Mouse (Mus musculus) MEL (cell line): ENCODE data around the gene Catsperg1. TPM values are rescaled to one million over a fixed set of nuclear protein-coding genes. Genes with fewer than 3 reads are reported as not detected.

ENCODE experiments used
- DNase-seq: peaks from one replicate; pipeline ENCODE4 v3.0.0; 2011; ENCODE audit warnings: low read depth, low spot score
- H3K27ac ChIP-seq: 2 replicates; pipeline ENCODE4 v1.5.1; 2012; ENCODE audit warnings: low read depth, mild to moderate bottlenecking, control low read depth, low read length, moderate library complexity; ENCODE audit not compliant: control insufficient read depth
- H3K27me3 ChIP-seq, 2 experiments: fragments of 150-350 bp in 1 of 2; sonication (generic) in 1 of 2; 2 replicates each; pipeline ENCODE4 v1.6.1; 2012; ENCODE audit warnings: low read length in 2 of 2, mild to moderate bottlenecking in 2 of 2, improper control_type of control experiment in 1 of 2, moderate library complexity in 1 of 2; ENCODE audit not compliant: insufficient read depth in 2 of 2, control insufficient read depth in 1 of 2
- H3K36me3 ChIP-seq, 2 experiments: 2 replicates each; pipeline ENCODE4 v1.6.1; 2012 to 2014; ENCODE audit warnings: low read length in 2 of 2, improper control_type of control experiment in 1 of 2, inconsistent platforms in 1 of 2, mild to moderate bottlenecking in 1 of 2; ENCODE audit not compliant: insufficient read depth in 2 of 2, control insufficient read depth in 1 of 2
- H3K4me1 ChIP-seq, 2 experiments: fragments of 150-350 bp in 1 of 2; sonication (generic) in 1 of 2; 2 replicates each; pipeline ENCODE4 v1.6.1; 2012; ENCODE audit warnings: low read length in 2 of 2, improper control_type of control experiment in 1 of 2, mild to moderate bottlenecking in 1 of 2; ENCODE audit not compliant: insufficient read depth in 2 of 2, control insufficient read depth in 1 of 2
- H3K4me3 ChIP-seq, 2 experiments: fragments of 150-350 bp in 1 of 2; sonication (generic) in 1 of 2; 2 replicates each; pipeline ENCODE4 v1.5.1; 2012; ENCODE audit warnings: low read depth in 2 of 2, low read length in 2 of 2, mild to moderate bottlenecking in 2 of 2, moderate library complexity in 2 of 2, control low read depth in 1 of 2, improper control_type of control experiment in 1 of 2; ENCODE audit not compliant: control insufficient read depth in 1 of 2, insufficient read depth in 1 of 2
- H3K79me2 ChIP-seq: 2 replicates; pipeline ENCODE4 v1.6.1; 2012; ENCODE audit warnings: mild to moderate bottlenecking, low read length, moderate library complexity; ENCODE audit not compliant: control insufficient read depth, poor library complexity, insufficient read depth
- H3K9ac ChIP-seq: 2 replicates; pipeline ENCODE4 v1.6.1; 2012; ENCODE audit warnings: low read depth, mild to moderate bottlenecking, control low read depth, low read length, moderate library complexity; ENCODE audit not compliant: control insufficient read depth, poor library complexity, severe bottlenecking
- H3K9me3 ChIP-seq: fragments of 150-350 bp; sonication (generic); replicated peaks from 2 replicates; pipeline ENCODE4 v1.6.1; 2012; ENCODE audit warnings: mild to moderate bottlenecking, low read length, improper control_type of control experiment, moderate library complexity; ENCODE audit not compliant: insufficient read depth
- CHD2 ChIP-seq: IDR thresholded peaks from 2 replicates; pipeline ENCODE4 v1.6.1; 2011; ENCODE audit warnings: low read length, improper control_type of control experiment
- E2F4 ChIP-seq: IDR thresholded peaks from 2 replicates; pipeline ENCODE4 v1.6.1; 2011; ENCODE audit warnings: low read depth, low read length, improper control_type of control experiment, borderline replicate concordance
- ELF1 ChIP-seq: IDR thresholded peaks from 2 replicates; pipeline ENCODE4 v1.6.1; 2014; ENCODE audit warnings: low read depth, mild to moderate bottlenecking, inconsistent platforms, low read length, improper control_type of control experiment, moderate library complexity
- EP300 ChIP-seq, 2 experiments: IDR thresholded peaks; 2 replicates each; pipeline ENCODE4 v1.6.1; 2011; ENCODE audit warnings: improper control_type of control experiment in 2 of 2, low read length in 2 of 2, low read depth in 1 of 2, mild to moderate bottlenecking in 1 of 2
- HCFC1 ChIP-seq: IDR thresholded peaks from 2 replicates; pipeline ENCODE4 v1.6.1; 2012; ENCODE audit warnings: low read depth, mild to moderate bottlenecking, inconsistent platforms, low read length, improper control_type of control experiment, moderate library complexity
- KAT2A ChIP-seq: conservative IDR thresholded peaks from 2 replicates; pipeline ENCODE4 v1.6.1; 2012; ENCODE audit warnings: low read depth, low read length, improper control_type of control experiment, inconsistent platforms
- MAZ ChIP-seq: IDR thresholded peaks from 2 replicates; pipeline ENCODE4 v1.6.1; 2012; ENCODE audit warnings: low read depth, mild to moderate bottlenecking, inconsistent platforms, low read length, improper control_type of control experiment
- MXI1 ChIP-seq: IDR thresholded peaks from 2 replicates; pipeline ENCODE4 v1.6.1; 2011; ENCODE audit warnings: mild to moderate bottlenecking, low read depth, low read length, improper control_type of control experiment
- MYC ChIP-seq: IDR thresholded peaks from 2 replicates; pipeline ENCODE4 v1.6.1; 2011; ENCODE audit warnings: low read depth, mild to moderate bottlenecking, low read length, improper control_type of control experiment, moderate library complexity
- NELFE ChIP-seq: IDR thresholded peaks from 2 replicates; pipeline ENCODE4 v1.6.1; 2011; ENCODE audit warnings: low read depth, low read length, improper control_type of control experiment
- NRF1 ChIP-seq: IDR thresholded peaks from 2 replicates; pipeline ENCODE4 v1.6.1; 2014; ENCODE audit warnings: low read depth, mild to moderate bottlenecking, inconsistent platforms, low read length, improper control_type of control experiment, moderate library complexity; ENCODE audit not compliant: poor library complexity, insufficient read depth, severe bottlenecking
- POLR2A ChIP-seq, 2 experiments: IDR thresholded peaks; 2 replicates each; pipeline ENCODE4 v1.6.1; 2011 to 2012; ENCODE audit warnings: low read length in 2 of 2, mild to moderate bottlenecking in 2 of 2, control low read depth in 1 of 2, improper control_type of control experiment in 1 of 2, low read depth in 1 of 2, moderate library complexity in 1 of 2; ENCODE audit not compliant: control insufficient read depth in 1 of 2, insufficient read depth in 1 of 2, poor library complexity in 1 of 2
- POLR2AphosphoS5 ChIP-seq: IDR thresholded peaks from 2 replicates; pipeline ENCODE4 v1.6.1; 2012; ENCODE audit warnings: low read depth, borderline replicate concordance, mild to moderate bottlenecking, inconsistent platforms, low read length, moderate library complexity, mixed read lengths
- RCOR1 ChIP-seq: IDR thresholded peaks from 2 replicates; pipeline ENCODE4 v1.6.1; 2012; ENCODE audit warnings: low read depth, mild to moderate bottlenecking, inconsistent platforms, low read length, improper control_type of control experiment
- SIN3A ChIP-seq: IDR thresholded peaks from 2 replicates; pipeline ENCODE4 v1.6.1; 2012; ENCODE audit warnings: low read length, improper control_type of control experiment, inconsistent platforms
- TCF12 ChIP-seq: IDR thresholded peaks from 2 replicates; pipeline ENCODE4 v1.6.1; 2014; ENCODE audit warnings: low read depth, mild to moderate bottlenecking, inconsistent platforms, low read length, improper control_type of control experiment, moderate library complexity
- USF1 ChIP-seq: IDR thresholded peaks from 2 replicates; pipeline ENCODE4 v1.6.1; 2014; ENCODE audit warnings: low read depth, mild to moderate bottlenecking, inconsistent platforms, low read length, improper control_type of control experiment, moderate library complexity
- USF2 ChIP-seq, 2 experiments: IDR thresholded peaks; 2 replicates each; pipeline ENCODE4 v1.6.1; 2011 to 2012; ENCODE audit warnings: improper control_type of control experiment in 2 of 2, low read length in 2 of 2, borderline replicate concordance in 1 of 2, inconsistent platforms in 1 of 2, low read depth in 1 of 2, mild to moderate bottlenecking in 1 of 2; ENCODE audit not compliant: insufficient read depth in 1 of 2
- ZKSCAN1 ChIP-seq: IDR thresholded peaks from 2 replicates; pipeline ENCODE4 v1.6.1; 2012; ENCODE audit warnings: low read depth, mild to moderate bottlenecking, inconsistent platforms, low read length, improper control_type of control experiment, moderate library complexity
- polyA plus RNA-seq, 2 experiments: library from polyadenylated mRNA; stranded (reverse) in 1 of 2; unstranded in 1 of 2; fragments of >175 nt in 1 of 2; fragments of >200 nt in 1 of 2; gene quantifications; 2 replicates each; pipeline versions ENCODE4 v1.2.1 to v1.2.4; 2012; ENCODE audit warnings: low replicate concordance in 2 of 2, low read depth in 1 of 2; ENCODE audit not compliant: insufficient read length in 2 of 2, insufficient read depth in 1 of 2, missing spikeins in 1 of 2
- total RNA-seq: library from RNA; depleted of rRNA; stranded (reverse); fragments of 300-350 nt; gene quantifications from 2 replicates; pipeline ENCODE4 v1.2.3, GENCODE M21; 2012

The Catsperg1 gene
- total and polyA plus RNA-seq, 3 experiments, result 0.23 to 0.31 TPM; not detected in 1

DNA sequence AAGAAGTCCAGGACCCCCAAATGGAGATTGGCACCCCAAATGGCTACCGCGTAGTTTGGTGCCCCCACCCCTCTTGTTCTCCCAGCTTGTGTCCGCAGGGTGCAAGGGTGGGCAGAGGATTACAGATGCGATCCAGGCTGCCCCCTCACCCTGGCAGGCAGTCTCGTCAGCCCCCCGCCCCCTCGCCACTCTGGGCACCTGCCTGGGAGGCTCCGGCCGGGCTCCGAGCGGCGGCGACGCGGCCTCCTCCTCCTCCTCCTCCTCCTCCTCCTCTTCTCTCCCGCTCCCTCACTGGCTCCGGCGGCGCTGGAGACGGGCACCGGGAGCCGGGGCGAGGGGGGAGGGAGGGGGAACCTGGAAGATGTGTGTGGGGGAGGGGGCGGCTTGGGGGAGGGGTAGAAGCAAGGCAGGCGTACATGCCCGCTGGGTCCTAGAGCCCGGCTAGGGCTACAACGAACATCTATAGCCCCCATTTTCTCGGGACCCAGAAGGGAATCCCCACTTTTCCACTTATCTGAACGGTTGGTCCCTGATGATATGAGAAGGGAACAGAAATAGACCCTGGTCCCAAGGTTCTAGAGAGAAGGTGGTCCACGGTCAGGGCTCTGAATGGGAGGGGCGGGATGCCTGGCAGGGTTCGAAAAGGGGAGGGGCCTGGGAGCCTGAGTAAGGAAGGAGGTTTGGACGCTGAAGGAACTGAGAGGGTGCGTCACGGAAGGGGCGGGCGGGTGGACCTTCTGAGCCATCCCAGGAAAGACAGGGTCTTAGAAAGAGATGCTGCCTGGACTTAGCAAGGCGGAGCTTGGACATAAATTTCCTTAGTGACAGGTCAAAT is 44.4 kb downstream of the Catsperg1 start:
- no peaks in the 10 kb centered on the region for H3K9me3 ChIP-seq
- peak overlapping the region; percentile 20; the same call in 1 of the 2 replicates for H3K27ac ChIP-seq
- no peaks in the 10 kb centered on the region for H3K79me2 ChIP-seq
- H3K4me1 ChIP-seq, result peaks cover 0 to 11% of the 10 kb centered on the region in 2 experiments; a peak in 2 of 4 replicates
- H3K27me3 ChIP-seq, result no peaks in the 10 kb centered on the region
- no peak for TF ChIP-seq ZKSCAN1
- TF ChIP-seq EP300 (IDR thresholded peaks at IDR 0.05; ENCODE audit: low read depth in 1 of 2, low read length in 2 of 2), result no peak
- TF ChIP-seq SIN3A, result peak; percentile 71
- TF ChIP-seq POLR2A (IDR thresholded peaks at IDR 0.05; ENCODE audit: control insufficient read depth in 1 of 2, insufficient read depth in 1 of 2, low read depth in 1 of 2, low read length in 2 of 2, poor library complexity in 1 of 2), result 0 out of 4 replicates have a peak, but pooled peaks of 1 of the 2 experiments have one; percentile 25
- TF ChIP-seq TCF12, result 0 out of 2 replicates have a peak, but pooled peaks have one; percentile 11
- TF ChIP-seq MAZ, result peak; percentile 82
- TF ChIP-seq KAT2A, result no peak
- no peak for TF ChIP-seq POLR2AphosphoS5
- TF ChIP-seq MYC, result no peak
- TF ChIP-seq NRF1, result no peak
- no peak for TF ChIP-seq MXI1
- no peak for TF ChIP-seq ELF1
- peak; percentile 74 for TF ChIP-seq CHD2
- no peak for TF ChIP-seq RCOR1
- no peak for TF ChIP-seq E2F4
- 0 out of 2 replicates have a peak, but pooled peaks have one; percentile 58 for TF ChIP-seq HCFC1
- peak overlapping the region; percentile 77 to 89 for H3K4me3 ChIP-seq
- H3K36me3 ChIP-seq, result no peaks in the 10 kb centered on the region; a peak in 1 of 4 replicates
- H3K9ac ChIP-seq, result peak overlapping the region; percentile 63
- peak; percentile 94 for DNase-seq

DNA sequence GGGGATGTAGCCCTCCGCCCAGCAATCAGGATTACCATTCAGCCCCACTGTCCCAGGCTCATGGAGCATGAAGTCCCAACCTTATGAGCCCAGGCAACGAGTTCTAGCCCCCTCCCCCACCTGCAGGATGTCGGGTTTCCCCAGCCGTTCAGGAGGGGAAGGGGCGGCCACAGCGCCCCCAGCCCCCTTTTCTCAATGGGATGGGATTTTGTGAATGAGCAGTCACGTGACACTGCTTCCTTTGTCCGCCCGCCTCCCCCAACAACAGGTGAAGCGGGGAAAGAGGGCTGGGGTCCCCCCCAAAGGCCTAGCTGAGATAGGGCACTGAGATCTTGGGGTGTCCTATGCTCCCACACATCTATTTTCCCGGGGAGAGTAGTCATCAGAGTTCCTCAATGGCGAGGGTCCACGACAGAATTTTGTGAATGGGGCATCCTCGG is 45.0 kb downstream of the Catsperg1 start:
- TF ChIP-seq USF1 (peak; percentile 76), NELFE (no peak), USF2 (IDR thresholded peaks at IDR 0.05; ENCODE audit: borderline replicate concordance in 1 of 2, insufficient read depth in 1 of 2, low read depth in 1 of 2, low read length in 2 of 2) (peak in 1 of 2 experiments; percentile 23; a peak in 1 of 4 replicates)
- TF ChIP-seq, all 39 proteins: peak for 2
- H3K36me3 ChIP-seq, result no peaks in the 10 kb centered on the region; a peak in 1 of 4 replicates
- no peaks in the 10 kb centered on the region for H3K9me3 ChIP-seq
- peaks cover 0 to 11% of the 10 kb centered on the region in 2 experiments; a peak in 2 of 4 replicates for H3K4me1 ChIP-seq
- peak overlapping the region; percentile 63 for H3K9ac ChIP-seq
- H3K27ac ChIP-seq, result no peak overlapping the region
- no peaks in the 10 kb centered on the region for H3K79me2 ChIP-seq
- no peaks in the 10 kb centered on the region for H3K27me3 ChIP-seq
- DNase-seq, result no peak
- peak overlapping the region; percentile 77 to 89 for H3K4me3 ChIP-seq
